8 mouse cellular contexts compared by ENCODE assay signal in the genomic region with DNA sequence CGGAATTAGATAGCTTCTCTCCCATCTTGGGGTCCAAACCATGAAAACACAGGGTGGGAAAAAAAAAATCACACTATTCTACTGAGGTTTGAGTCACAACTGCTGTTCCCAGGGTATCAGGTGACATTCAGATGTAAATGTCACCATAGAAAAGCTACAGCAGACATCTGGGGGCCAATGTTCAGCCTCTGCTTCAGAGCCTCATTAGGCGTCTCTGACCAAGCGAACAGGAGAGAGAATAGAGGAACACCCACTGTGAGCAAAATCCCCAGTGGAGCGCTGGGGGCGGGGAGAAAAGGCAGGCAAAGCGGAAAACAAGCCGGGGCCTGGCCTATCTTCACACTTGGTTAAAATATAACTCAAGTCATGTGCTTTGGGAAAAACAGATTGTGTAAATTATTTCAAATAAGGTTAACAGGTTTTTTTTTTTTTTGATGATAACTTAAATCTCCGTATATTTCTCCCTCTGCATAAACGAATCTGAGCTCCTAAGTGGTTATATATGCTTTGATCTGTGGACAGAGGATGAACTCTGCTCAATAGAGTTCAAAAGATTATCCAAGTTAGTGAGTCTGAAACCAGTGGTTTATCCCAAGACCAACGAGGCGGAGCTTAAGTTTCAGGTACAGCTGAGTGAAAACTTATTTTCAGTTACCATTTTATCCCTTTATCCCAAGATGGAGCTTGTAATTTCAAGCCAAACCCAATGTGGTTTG.
DNase-seq lines count a peak whose midpoint lies in the region; ATAC-seq and TF ChIP-seq lines count a peak whose summit lies in the region.

No protein-coding gene starts in this region.

- no peak overlapping the region for H3K9ac ChIP-seq in midbrain, postnatal 0 days (replicated peaks; ENCODE audit: low read length, poor library complexity, severe bottlenecking)
- no peak overlapping the region for H3K9ac ChIP-seq in hindbrain, embryonic 13.5 days
- no peak overlapping the region for H3K9ac ChIP-seq in limb, embryonic 12.5 days (replicated peaks)

- H3K4me2 ChIP-seq in midbrain, postnatal 0 days (ENCODE audit: low read depth, low read length, poor library complexity, severe bottlenecking): no peak overlapping the region
- H3K4me2 ChIP-seq in hindbrain, embryonic 13.5 days: no peak overlapping the region
- peak overlapping the region; percentile 23; the same call in 1 of the 2 replicates for H3K4me2 ChIP-seq in limb, embryonic 12.5 days

- H3K36me3 ChIP-seq in midbrain, embryonic 10.5 days: peaks cover 7% of the 10 kb centered on the region; the same call in 1 of the 2 replicates
- no peaks in the 10 kb centered on the region for H3K36me3 ChIP-seq in midbrain, postnatal 0 days (ENCODE audit: insufficient read depth, low read length)
- no peaks in the 10 kb centered on the region for H3K36me3 ChIP-seq in hindbrain, embryonic 13.5 days
- H3K36me3 ChIP-seq in limb, embryonic 12.5 days: no peaks in the 10 kb centered on the region

- H3K4me1 ChIP-seq in midbrain, embryonic 10.5 days: peaks cover 79% of the 10 kb centered on the region
- peaks cover 9% of the 10 kb centered on the region; the same call in 1 of the 2 replicates for H3K4me1 ChIP-seq in midbrain, postnatal 0 days (ENCODE audit: insufficient read depth, low read length)
- peaks cover 50% of the 10 kb centered on the region for H3K4me1 ChIP-seq in hindbrain, embryonic 13.5 days (replicated peaks)
- peaks cover 26% of the 10 kb centered on the region for H3K4me1 ChIP-seq in limb, embryonic 12.5 days (replicated peaks)

- peak overlapping the region; percentile 32 for H3K4me3 ChIP-seq in midbrain, embryonic 10.5 days
- no peak overlapping the region for H3K4me3 ChIP-seq in midbrain, postnatal 0 days (ENCODE audit: low read depth, low read length)
- H3K4me3 ChIP-seq in hindbrain, embryonic 13.5 days: no peak overlapping the region
- no peak overlapping the region for H3K4me3 ChIP-seq in limb, embryonic 12.5 days (replicated peaks)

- ATAC-seq in midbrain, postnatal 0 days (ENCODE audit: low FRiP score): no peak
- ATAC-seq in hindbrain, embryonic 13.5 days (ENCODE audit: low FRiP score): no peak
- 0 out of 2 replicates have a peak, but pooled peaks have one; percentile 46 for ATAC-seq in limb, embryonic 12.5 days (ENCODE audit: insufficient number of reproducible peaks, insufficient read depth, low FRiP score, low TSS enrichment, low read depth)

- H3K27ac ChIP-seq in midbrain, embryonic 10.5 days (replicated peaks): peak overlapping the region; percentile 89
- H3K27ac ChIP-seq in midbrain, postnatal 0 days (ENCODE audit: low read depth, low read length): no peak overlapping the region
- peak overlapping the region; percentile 73 for H3K27ac ChIP-seq in hindbrain, embryonic 13.5 days
- H3K27ac ChIP-seq in limb, embryonic 12.5 days: 0 out of 2 replicates have a peak overlapping the region, but pooled peaks have one; percentile 41

- peak; percentile 77 for DNase-seq in midbrain, embryonic 10.5 days (ENCODE audit: low spot score)
- no peak for DNase-seq in midbrain, postnatal 0 days (ENCODE audit: low spot score)
- peak; percentile 78 for DNase-seq in yolk sac, embryonic 10.5 days (ENCODE audit: low spot score)
- DNase-seq in cerebellum, postnatal 25 days: no peak
- DNase-seq in spleen, postnatal 4 days (ENCODE audit: low spot score in 2 of 2): no peak
- no peak for DNase-seq in spleen, postnatal 36 days (ENCODE audit: low spot score in 2 of 2)

- TF ChIP-seq CTCF in midbrain, postnatal 0 days (IDR thresholded peaks at IDR 0.05): no peak

- H3K9me3 ChIP-seq in midbrain, embryonic 10.5 days (replicated peaks): no peaks in the 10 kb centered on the region
- H3K9me3 ChIP-seq in midbrain, postnatal 0 days (ENCODE audit: low read length): no peaks in the 10 kb centered on the region
- no peaks in the 10 kb centered on the region for H3K9me3 ChIP-seq in hindbrain, embryonic 13.5 days
- H3K9me3 ChIP-seq in limb, embryonic 12.5 days: no peaks in the 10 kb centered on the region

- peaks cover 42% of the 10 kb centered on the region for H3K27me3 ChIP-seq in midbrain, embryonic 10.5 days (ENCODE audit: low read depth, poor library complexity, severe bottlenecking)
- H3K27me3 ChIP-seq in midbrain, postnatal 0 days (ENCODE audit: insufficient read depth, low read length): no peaks in the 10 kb centered on the region
- no peaks in the 10 kb centered on the region for H3K27me3 ChIP-seq in hindbrain, embryonic 13.5 days
- no peaks in the 10 kb centered on the region for H3K27me3 ChIP-seq in limb, embryonic 12.5 days

- WGBS in midbrain, embryonic 10.5 days: 8% methylated on average over 11 of the region's 11 CpGs
- 20% methylated on average over 11 of the region's 11 CpGs for WGBS in midbrain, postnatal 0 days
- 11% methylated on average over 11 of the region's 11 CpGs for WGBS in hindbrain, embryonic 13.5 days
- 18% methylated on average over 11 of the region's 11 CpGs for WGBS in limb, embryonic 12.5 days

Comparison
In these comparisons a context has a peak if more than half of its experiments do, and no peak if none do; other contexts are left out.
1. DNase-seq: peak in midbrain, embryonic 10.5 days (single experiment) and yolk sac, embryonic 10.5 days (single experiment); none in midbrain, postnatal 0 days (single experiment), cerebellum, postnatal 25 days (0 of 2), spleen, postnatal 4 days (0 of 2) and spleen, postnatal 36 days (0 of 2).